Mouse (Mus musculus) liver, postnatal 0 days (tissue): ENCODE results near the gene Fam122a.

Experiments
- CTCF ChIP-seq: sonication (generic); IDR thresholded peaks from 2 replicates; pipeline ENCODE4 v1.5.1; 2016; ENCODE audit warnings: antibody characterized with exemption, low read depth
- EP300 ChIP-seq: IDR thresholded peaks from 2 replicates; pipeline ENCODE4 v1.6.1; 2016; ENCODE audit warnings: antibody characterized with exemption, low read depth, mild to moderate bottlenecking

DNA sequence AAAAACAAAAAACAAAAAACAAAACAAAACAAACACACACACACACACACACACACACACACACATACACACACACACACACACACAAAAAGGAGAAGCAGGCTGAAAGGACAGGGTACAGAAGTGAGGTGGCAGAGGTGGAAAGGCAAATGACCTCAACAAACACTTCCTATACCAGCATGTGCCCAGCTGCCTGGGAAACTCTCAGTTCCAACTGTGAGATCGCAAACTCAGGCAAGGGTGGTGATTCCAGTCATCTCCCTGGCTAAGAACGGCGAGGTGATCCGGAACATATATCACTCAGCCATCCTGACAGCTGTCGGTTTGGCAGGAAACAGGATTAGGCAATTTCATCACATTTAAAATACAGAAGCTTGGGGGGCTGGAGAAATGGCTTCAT, 44.7 kb downstream of the Fam122a start:
- TF ChIP-seq CTCF (no peak), EP300 (no peak)
